Mouse (Mus musculus) small intestine, adult 2 months (tissue): ENCODE results near the gene Tomm40l.

Experiments
- CTCF ChIP-seq: fragments of 200-500 bp; IDR thresholded peaks from 2 replicates; pipeline ENCODE4 v1.5.1; 2012; ENCODE audit warnings: low read depth, mild to moderate bottlenecking, control low read depth, inconsistent platforms, low read length, moderate library complexity, mixed read lengths; ENCODE audit not compliant: insufficient replicate concordance, insufficient read length; ENCODE audit errors: extremely low read depth
- POLR2A ChIP-seq: fragments of 200-500 bp; IDR thresholded peaks from 2 replicates; pipeline ENCODE4 v1.6.1; 2012; ENCODE audit warnings: low read depth, mild to moderate bottlenecking, control low read depth, inconsistent platforms, low read length, moderate library complexity

- TF ChIP-seq CTCF (no peak), POLR2A (no peak)
Measured at GRCm38 (mm10) chr1:171172779-171173178, 49.5 kb downstream of the Tomm40l start.
